Mouse (Mus musculus) liver, embryonic 12.5 days (tissue): ENCODE results near the gene Dnaic1. TPM values are rescaled to one million over a fixed set of nuclear protein-coding genes. Genes with fewer than 3 reads are reported as not detected.
A peak's percentile ranks its signal among the peaks of the same experiment; 100 is the strongest.
"Not testable (repeated sequence)": the region's sequence is repeated elsewhere in the genome, so short reads cannot be mapped to it uniquely, and the experiment has no call there.

Experiments used
- ATAC-seq: fragments of 200-750 bp; cut with Nextera tagmentation; 2 replicates; pipeline ENCODE4 v1.8.0; 2017; ENCODE audit warnings: moderate number of reproducible peaks, mild to moderate bottlenecking, moderate library complexity
- H3K27ac ChIP-seq: fragments of 300-500 bp; sonication (generic); 2 replicates; pipeline ENCODE4 v1.5.1; 2016; ENCODE audit warnings: mild to moderate bottlenecking
- H3K27me3 ChIP-seq: fragments of 300-500 bp; sonication (generic); replicated peaks from 2 replicates; pipeline ENCODE4 v1.6.1; 2016; ENCODE audit warnings: mild to moderate bottlenecking, moderate library complexity
- H3K36me3 ChIP-seq: fragments of 300-500 bp; sonication (generic); 2 replicates; pipeline ENCODE4 v1.6.1; 2016; ENCODE audit warnings: mild to moderate bottlenecking, moderate library complexity
- H3K4me1 ChIP-seq: fragments of 300-500 bp; sonication (generic); 2 replicates; pipeline ENCODE4 v1.6.1; 2016
- H3K4me2 ChIP-seq: fragments of 300-500 bp; sonication (generic); 2 replicates; pipeline ENCODE4 v1.6.1; 2016; ENCODE audit warnings: mild to moderate bottlenecking, moderate library complexity
- H3K4me3 ChIP-seq: fragments of 300-500 bp; sonication (generic); 2 replicates; pipeline ENCODE4 v1.5.1; 2016; ENCODE audit warnings: mild to moderate bottlenecking, moderate library complexity
- H3K9ac ChIP-seq: fragments of 300-500 bp; sonication (generic); 2 replicates; pipeline ENCODE4 v1.6.1; 2016; ENCODE audit warnings: mild to moderate bottlenecking, moderate library complexity
- H3K9me3 ChIP-seq: fragments of 300-500 bp; sonication (generic); replicated peaks from 2 replicates; pipeline ENCODE4 v1.6.1; 2016; ENCODE audit warnings: mild to moderate bottlenecking, moderate library complexity
- WGBS: fragments of 180-500 bp; shearing (Covaris S2); methylation state at CpG from one replicate; pipeline ENCODE4 v1.1.7; 2016; ENCODE audit not compliant: insufficient replicate concordance; 5-methylcytosine and 5-hydroxymethylcytosine counted together
- polyA plus RNA-seq: library from polyadenylated mRNA; unstranded; fragments of >200 nt; fragmentation: Nextera tagmentation; extraction: Ambion mirVana; gene quantifications from 2 replicates; pipeline ENCODE4 v1.2.1, GENCODE M21; 2016

Dnaic1 gene
- polyA plus RNA-seq, 1 experiment from 2014 or later: 0.51 TPM

DNA sequence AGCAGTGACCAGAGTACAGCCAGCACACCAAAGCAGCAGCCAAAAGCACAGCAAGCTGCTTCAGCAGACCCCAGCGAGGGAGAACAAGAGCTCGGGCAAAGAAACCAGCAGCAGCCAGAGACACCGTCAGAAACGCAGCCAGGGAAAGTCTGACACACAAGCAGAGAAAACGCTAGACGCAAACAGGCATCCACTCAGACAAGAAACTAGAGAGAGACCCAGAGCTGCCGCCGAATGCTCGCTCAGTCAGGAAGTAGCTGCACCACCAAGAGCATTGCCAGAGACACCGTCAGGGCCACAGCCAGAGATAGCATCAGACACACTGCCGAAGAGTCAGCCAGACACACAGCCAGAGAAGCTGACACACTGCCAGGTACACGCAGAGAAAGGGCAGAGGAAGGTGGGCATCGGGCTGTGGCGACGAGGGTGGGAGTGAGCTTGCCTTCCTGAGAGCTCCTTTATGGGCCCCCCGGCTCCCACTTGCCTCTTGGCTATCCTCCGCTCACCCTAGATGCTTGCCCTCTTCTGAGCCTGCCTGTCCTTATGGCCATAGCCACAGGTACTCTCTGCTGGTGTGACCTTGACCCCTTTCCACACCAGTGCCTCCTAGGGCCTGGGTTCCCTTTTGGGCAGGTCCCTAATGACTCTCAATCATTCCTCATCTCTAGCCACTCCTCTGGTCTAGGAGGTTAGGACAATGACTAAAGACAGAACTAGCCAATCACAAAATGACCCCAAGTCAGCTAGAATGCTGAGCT is 106.9 kb downstream of the Dnaic1 start:
- Histone ChIP-seq H3K27me3 (peaks cover 94% of the 10 kb centered on the region), H3K4me3 (no peak overlapping the region), H3K4me1 (peaks cover 14% of the 10 kb centered on the region; the same call in 1 of the 2 replicates), H3K27ac (no peak overlapping the region), H3K4me2 (no peak overlapping the region), H3K36me3 (no peaks in the 10 kb centered on the region), H3K9me3 (no peaks in the 10 kb centered on the region), H3K9ac (no peak overlapping the region)
- ATAC-seq: no peak
- 36% methylated on average over 17 of the region's 17 CpGs for whole genome bisulfite sequencing

DNA sequence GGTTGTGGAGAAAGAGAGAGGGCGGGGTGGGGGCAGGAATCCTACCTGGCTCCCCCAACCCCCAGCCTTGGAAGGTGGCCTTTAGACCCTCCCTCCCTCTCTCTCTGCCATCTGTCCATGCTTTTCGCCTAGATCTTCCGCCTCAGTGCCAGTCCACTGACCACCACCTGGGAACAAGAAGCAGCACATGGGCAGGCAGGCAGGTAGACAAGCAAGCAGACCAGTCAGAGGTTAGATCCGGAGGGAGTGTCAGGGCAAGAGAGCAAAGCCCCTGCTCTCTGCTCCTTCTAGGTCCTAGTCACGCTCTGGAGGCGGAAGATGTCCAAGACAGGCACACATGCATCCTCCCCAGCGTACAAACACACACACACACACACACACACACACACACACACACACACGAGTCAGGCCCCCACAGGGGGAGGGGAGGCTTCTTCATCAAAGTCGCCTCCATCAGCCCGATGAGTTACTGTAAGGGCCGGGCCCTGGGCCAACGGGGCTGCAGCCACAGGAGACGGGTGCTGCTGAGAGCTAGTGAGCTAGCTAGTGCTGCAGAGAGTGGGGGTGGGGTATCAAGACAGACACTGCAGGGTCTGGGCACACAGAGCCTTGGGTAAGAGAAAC is 107.5 kb downstream of the Dnaic1 start:
- H3K4me3 ChIP-seq: no peak overlapping the region
- peaks cover 92% of the 10 kb centered on the region for H3K27me3 ChIP-seq
- no peaks in the 10 kb centered on the region for H3K36me3 ChIP-seq
- H3K9ac ChIP-seq: no peak overlapping the region
- H3K27ac ChIP-seq: no peak overlapping the region
- no peaks in the 10 kb centered on the region for H3K9me3 ChIP-seq
- no peak overlapping the region for H3K4me2 ChIP-seq
- H3K4me1 ChIP-seq: peaks cover 8% of the 10 kb centered on the region; the same call in 1 of the 2 replicates
- ATAC-seq: no peak
- WGBS: 43% methylated on average over 13 of the region's 13 CpGs

GRCm38 (mm10) chr4:41678863-41679262 is 109.3 kb downstream of the Dnaic1 start:
- no peak overlapping the region for H3K4me3 ChIP-seq
- H3K4me2 ChIP-seq: no peak overlapping the region
- no peak overlapping the region for H3K9ac ChIP-seq
- H3K27ac ChIP-seq: no peak overlapping the region
- peaks cover 89% of the 10 kb centered on the region for H3K27me3 ChIP-seq
- no peaks in the 10 kb centered on the region for H3K36me3 ChIP-seq
- no peaks in the 10 kb centered on the region for H3K9me3 ChIP-seq
- WGBS: 40% methylated on average over 6 of the region's 6 CpGs
- ATAC-seq: no peak
- H3K4me1 ChIP-seq: peaks cover 8% of the 10 kb centered on the region; the same call in 1 of the 2 replicates

- Histone ChIP-seq H3K9ac (no peak overlapping the region), H3K9me3 (no peaks in the 10 kb centered on the region), H3K27me3 (peaks cover 89% of the 10 kb centered on the region), H3K36me3 (no peaks in the 10 kb centered on the region), H3K4me3 (no peak overlapping the region), H3K27ac (no peak overlapping the region), H3K4me2 (no peak overlapping the region), H3K4me1 (peaks cover 8% of the 10 kb centered on the region; the same call in 1 of the 2 replicates)
- 0 out of 2 replicates have a peak, but pooled peaks have one; percentile 33 for ATAC-seq
- WGBS: 56% methylated on average over 1 of the region's 2 CpGs
These were observed 109.7 kb downstream of the Dnaic1 start for GRCm38 (mm10) chr4:41679291-41679690.

DNA sequence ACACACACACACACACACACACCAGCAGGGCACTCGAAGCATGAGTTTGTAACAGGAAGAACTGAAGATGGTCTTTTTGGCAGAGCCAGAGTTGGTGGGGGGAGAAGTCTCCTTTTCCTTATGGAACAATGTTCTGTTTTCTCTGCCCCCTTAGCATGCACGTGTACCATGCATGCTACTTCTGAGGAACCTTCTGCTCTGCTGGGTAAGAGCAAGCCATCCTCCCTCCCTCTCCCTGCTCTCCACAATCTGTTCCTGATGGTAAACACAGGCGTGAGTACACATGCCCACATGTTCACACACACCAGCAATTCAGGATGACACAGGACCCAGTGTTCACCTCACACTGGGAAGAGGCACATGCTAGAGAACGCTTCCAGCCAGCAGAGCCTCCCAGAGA is 111.6 kb downstream of the Dnaic1 start:
- Histone ChIP-seq H3K4me2 (no peak overlapping the region), H3K4me3 (no peak overlapping the region), H3K27ac (no peak overlapping the region), H3K27me3 (peaks cover 85% of the 10 kb centered on the region), H3K9ac (no peak overlapping the region), H3K4me1 (peaks cover 7% of the 10 kb centered on the region; the same call in 1 of the 2 replicates), H3K36me3 (no peaks in the 10 kb centered on the region), H3K9me3 (no peaks in the 10 kb centered on the region)
- ATAC-seq: no peak
- WGBS: 44% methylated on average over 4 of the region's 4 CpGs

- Histone ChIP-seq H3K4me1 (peaks cover 3% of the 10 kb centered on the region; the same call in 1 of the 2 replicates), H3K27ac (no peak overlapping the region), H3K36me3 (no peaks in the 10 kb centered on the region), H3K4me3 (no peak overlapping the region), H3K9ac (no peak overlapping the region), H3K27me3 (peaks cover 83% of the 10 kb centered on the region), H3K4me2 (no peak overlapping the region), H3K9me3 (no peaks in the 10 kb centered on the region)
- WGBS: 70% methylated on average over 10 of the region's 10 CpGs
- ATAC-seq: no peak
These were observed 112.4 kb downstream of the Dnaic1 start for GRCm38 (mm10) chr4:41681947-41682346.

GRCm38 (mm10) chr4:41682789-41683188 is 113.2 kb downstream of the Dnaic1 start:
- ATAC-seq: no peak
- Histone ChIP-seq H3K27ac (no peak overlapping the region), H3K4me1 (peaks cover 3% of the 10 kb centered on the region; the same call in 1 of the 2 replicates), H3K4me3 (no peak overlapping the region), H3K27me3 (peaks cover 74% of the 10 kb centered on the region), H3K9ac (no peak overlapping the region), H3K4me2 (no peak overlapping the region), H3K36me3 (no peaks in the 10 kb centered on the region), H3K9me3 (no peaks in the 10 kb centered on the region)
- WGBS: 12% methylated on average over 6 of the region's 6 CpGs

GRCm38 (mm10) chr4:41683303-41683702 is 113.7 kb downstream of the Dnaic1 start:
- not testable (repeated sequence) for ATAC-seq, H3K4me2 ChIP-seq
- peaks cover 71% of the 10 kb centered on the region for H3K27me3 ChIP-seq

DNA sequence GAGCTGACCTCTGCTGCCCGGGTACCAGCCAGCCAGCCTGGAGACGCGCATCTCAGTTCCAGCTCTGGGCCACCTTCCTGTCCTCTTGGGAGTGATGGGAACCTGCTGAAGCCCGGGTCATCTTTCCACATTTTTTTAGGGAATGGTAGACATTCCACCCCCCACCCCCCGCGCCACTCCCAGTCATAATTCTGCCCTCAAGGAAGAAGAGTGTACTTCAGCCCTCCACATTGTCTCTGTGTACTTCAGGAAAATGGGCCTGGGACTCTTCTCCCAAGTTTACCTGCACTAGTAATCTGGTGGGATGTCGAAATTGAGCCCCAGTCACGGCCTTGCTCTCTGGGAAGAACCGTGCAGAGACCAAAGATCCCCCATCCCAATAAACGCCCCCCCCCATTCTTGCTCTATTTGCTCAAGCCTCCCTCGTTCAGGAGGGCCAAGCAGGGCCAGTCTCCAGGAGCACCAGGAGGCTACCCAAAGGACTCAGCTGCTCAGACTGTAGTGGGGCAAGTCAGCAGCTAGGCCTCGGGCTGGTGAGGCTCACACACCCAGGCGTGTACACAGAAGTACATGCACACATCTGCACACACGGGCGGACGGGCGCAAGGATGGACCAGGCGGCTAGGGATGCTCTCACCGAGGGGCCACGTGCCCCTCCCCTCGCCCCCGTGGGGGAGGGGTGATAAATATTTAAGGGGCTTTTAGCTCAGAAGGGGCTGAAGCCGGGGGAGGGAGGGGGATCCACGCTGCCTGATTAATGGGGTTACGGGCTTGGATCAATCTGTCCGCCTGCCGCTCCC is 114.8 kb downstream of the Dnaic1 start:
- H3K27ac ChIP-seq, H3K9ac ChIP-seq, ATAC-seq, H3K4me1 ChIP-seq, H3K4me3 ChIP-seq, H3K9me3 ChIP-seq, H3K36me3 ChIP-seq: not testable (repeated sequence)
- Histone ChIP-seq H3K4me2 (peak overlapping the region; percentile 16; the same call in 1 of the 2 replicates), H3K27me3 (peaks cover 61% of the 10 kb centered on the region)
- 6% methylated on average over 24 of the region's 27 CpGs for WGBS

More at GRCm38 (mm10) chr4:41683303-41683702, 113.7 kb downstream of the Dnaic1 start:
- H3K9me3 ChIP-seq, H3K4me3 ChIP-seq, H3K36me3 ChIP-seq, H3K27ac ChIP-seq, H3K4me1 ChIP-seq, H3K9ac ChIP-seq: not testable (repeated sequence)
- WGBS: 3% methylated on average over 6 of the region's 27 CpGs

DNA sequence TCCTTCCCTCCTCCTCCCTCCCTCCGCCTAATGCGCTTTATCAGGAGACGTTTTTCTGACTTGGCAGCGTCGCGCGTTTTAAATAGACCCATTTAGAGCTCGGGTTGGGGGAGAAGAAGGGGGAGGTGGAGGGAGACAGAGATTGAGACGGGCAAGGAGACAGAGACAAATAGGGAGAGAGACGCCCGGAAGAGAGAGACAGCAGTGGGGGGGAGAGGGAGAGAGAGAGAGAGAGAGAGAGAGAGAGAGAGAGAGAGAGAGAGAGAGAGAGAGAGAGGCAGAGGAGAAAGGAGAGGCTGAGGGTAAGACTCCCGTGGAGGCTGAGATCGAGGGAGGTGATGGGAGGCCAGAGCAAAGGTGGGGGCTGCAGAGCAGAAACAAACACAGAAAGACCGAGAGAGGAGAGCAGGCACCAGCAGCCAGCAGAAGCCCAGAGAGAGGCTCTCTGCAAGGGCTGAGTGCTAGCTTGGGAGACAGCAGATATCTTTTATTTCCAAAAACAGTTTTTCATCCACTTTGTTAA is 115.4 kb downstream of the Dnaic1 start:
- H3K9me3 ChIP-seq, H3K4me3 ChIP-seq, H3K4me1 ChIP-seq, H3K27ac ChIP-seq, H3K36me3 ChIP-seq, H3K9ac ChIP-seq, ATAC-seq, H3K4me2 ChIP-seq: not testable (repeated sequence)
- peaks cover 54% of the 10 kb centered on the region for H3K27me3 ChIP-seq
- under 1% methylated on average over 14 of the region's 14 CpGs for WGBS

GRCm38 (mm10) chr4:41685882-41686492 is 116.4 kb downstream of the Dnaic1 start:
- H3K9ac ChIP-seq, H3K4me2 ChIP-seq, H3K4me3 ChIP-seq, H3K4me1 ChIP-seq, ATAC-seq, H3K27ac ChIP-seq, H3K36me3 ChIP-seq, H3K9me3 ChIP-seq: not testable (repeated sequence)
- 40% methylated on average over 10 of the region's 10 CpGs for WGBS
- peaks cover 46% of the 10 kb centered on the region for H3K27me3 ChIP-seq
